In the genomic region with DNA sequence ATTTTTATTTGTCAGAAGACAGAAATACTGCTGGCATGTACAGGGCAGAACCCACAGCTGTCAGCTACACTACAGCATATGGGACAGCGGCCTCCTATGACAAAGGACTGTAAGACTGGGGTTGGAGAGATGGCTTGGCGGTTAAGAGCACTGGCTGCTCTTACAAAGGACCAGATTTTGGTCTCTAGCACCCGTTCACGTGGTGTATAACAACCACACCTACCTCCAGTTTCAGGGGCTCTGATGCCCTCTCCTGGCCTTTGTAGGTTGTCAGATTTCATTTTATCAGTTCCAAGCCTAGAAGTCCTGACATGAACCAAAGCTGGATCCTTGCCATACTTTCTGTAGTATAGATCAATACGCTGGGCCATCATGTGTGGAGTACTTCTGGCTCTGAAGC, we compare ENCODE assay signal across 18 mouse cellular contexts. TPM values are rescaled to one million over a fixed set of nuclear protein-coding genes. Genes with fewer than 3 reads are reported as not detected.
DNase-seq lines count a peak whose midpoint lies in the region; ATAC-seq and TF ChIP-seq lines count a peak whose summit lies in the region.
"Had no signal": no experiment of that assay in that cellular context is flagged by ENCODE, and none has a peak within 500 bp of the region (broad histone marks: within the 10 kb centered on the region; RNA-seq: fewer than 3 reads in every experiment).

No protein-coding gene starts in this region.

- H3K4me3 ChIP-seq in layer of hippocampus, adult 2 months, result no peak overlapping the region
- no peak overlapping the region for H3K4me3 ChIP-seq in C2C12 (ENCODE audit: insufficient read depth, poor library complexity, severe bottlenecking)
- H3K4me3 ChIP-seq in midbrain, embryonic 15.5 days, result no peak overlapping the region
- H3K4me3 ChIP-seq: erythroblast, embryonic 14.5 days; heart, embryonic 13.5 days; hindbrain, embryonic 12.5 days had no signal

- H3ac ChIP-seq in C2C12 (ENCODE audit: control insufficient read depth, insufficient read length, low read depth), result no peak overlapping the region

- H3K79me2 ChIP-seq in C2C12 (ENCODE audit: control insufficient read depth, insufficient read depth), result no peaks in the 10 kb centered on the region

- H3K9ac ChIP-seq in midbrain, embryonic 15.5 days, result no peak overlapping the region
- H3K9ac ChIP-seq: heart, embryonic 13.5 days; hindbrain, embryonic 12.5 days; lung, embryonic 14.5 days had no signal

- H3K4me1 ChIP-seq in midbrain, embryonic 15.5 days, result no peaks in the 10 kb centered on the region
- H3K4me1 ChIP-seq: hindbrain, embryonic 12.5 days had no signal

- no peak for DNase-seq in layer of hippocampus, adult 2 months (ENCODE audit: low spot score in 2 of 2)
- DNase-seq in layer of hippocampus, adult 9-10 months (ENCODE audit: low spot score), result no peak
- peak; percentile 67 for DNase-seq in MN1 (ENCODE audit: low spot score)
- peak; percentile 4 for DNase-seq in c-Kit-positive CD71-positive TER-119-positive erythroid progenitor cells, embryonic 14.5 days (ENCODE audit: low spot score)
- DNase-seq in frontal cortex, postnatal 10 days (ENCODE audit: low spot score in 2 of 2), result no peak
- DNase-seq in right cerebral cortex, postnatal 36 days (ENCODE audit: low spot score in 2 of 2), result no peak
- DNase-seq: cerebellum, postnatal 10 days; gastrocnemius, postnatal 14 days; kidney, adult 8-10 months; left cerebral cortex, postnatal 4 days; lung, embryonic 14.5 days; right cerebral cortex, postnatal 14 days had no signal

- H3K27ac ChIP-seq in layer of hippocampus, adult 2 months, result no peak overlapping the region
- H3K27ac ChIP-seq in midbrain, embryonic 15.5 days, result no peak overlapping the region
- H3K27ac ChIP-seq: heart, embryonic 13.5 days; hindbrain, embryonic 12.5 days had no signal

- TF ChIP-seq CTCF in layer of hippocampus, adult 2 months (conservative IDR thresholded peaks at IDR 0.05), result peak; percentile 24
- no peak for TF ChIP-seq CTCF in C2C12 (IDR thresholded peaks at IDR 0.05; ENCODE audit: control insufficient read depth, insufficient read depth, insufficient read length)

- ATAC-seq in midbrain, embryonic 15.5 days (replicated peaks), result no peak
- ATAC-seq: forebrain, embryonic 16.5 days had no signal

- WGBS in midbrain, embryonic 15.5 days, result 81% methylated on average over 5 of the region's 5 CpGs

- H3K36me3 ChIP-seq in C2C12 (ENCODE audit: control insufficient read depth, insufficient read depth), result no peaks in the 10 kb centered on the region
- H3K36me3 ChIP-seq in midbrain, embryonic 15.5 days (replicated peaks), result no peaks in the 10 kb centered on the region
- H3K36me3 ChIP-seq: heart, embryonic 13.5 days; hindbrain, embryonic 12.5 days had no signal

- H3K79me3 ChIP-seq in C2C12 (ENCODE audit: low read depth), result no peaks in the 10 kb centered on the region

- no peaks in the 10 kb centered on the region for H3K27me3 ChIP-seq in C2C12 (ENCODE audit: control insufficient read depth, insufficient read depth, insufficient read length)
- no peaks in the 10 kb centered on the region for H3K27me3 ChIP-seq in midbrain, embryonic 15.5 days (replicated peaks)
- H3K27me3 ChIP-seq: heart, embryonic 13.5 days; hindbrain, embryonic 12.5 days had no signal

- H3K4me2 ChIP-seq in midbrain, embryonic 15.5 days, result no peak overlapping the region
- H3K4me2 ChIP-seq: heart, embryonic 13.5 days; hindbrain, embryonic 12.5 days; lung, embryonic 14.5 days had no signal

- no peaks in the 10 kb centered on the region for H3K9me3 ChIP-seq in midbrain, embryonic 15.5 days
- H3K9me3 ChIP-seq: heart, embryonic 13.5 days; hindbrain, embryonic 12.5 days had no signal

TF ChIP-seq in C2C12, 6 proteins besides CTCF, POLR2A, EP300 and RAD21:
- no peak for TF ChIP-seq MAX (IDR thresholded peaks at IDR 0.05)
- TF ChIP-seq USF1 (IDR thresholded peaks at IDR 0.05; ENCODE audit: low read depth), result peak; percentile 67
TF ChIP-seq in C2C12: peak in this region for 1.

RNA-seq across cellular contexts. Expression of a gene that starts 54.9 kb away (rescaled TPM):
- total RNA-seq in layer of hippocampus, adult 2 months (2021), result 1 to 10 TPM; 8.9 to 9.7 TPM
- 56.1 TPM for polyA plus RNA-seq in C2C12 (2012; fragmentation: generic; extraction: Trizol)
- polyA plus RNA-seq in midbrain, embryonic 15.5 days (2015; fragmentation: Nextera tagmentation; extraction: Ambion mirVana), result 7.5 and 7.9 TPM in 2 replicates

Comparison
In these comparisons a context has a peak if more than half of its experiments do, and no peak if none do; other contexts are left out.
1. DNase-seq: peak in MN1 (single experiment) and c-Kit-positive CD71-positive TER-119-positive erythroid progenitor cells, embryonic 14.5 days (single experiment); none in layer of hippocampus, adult 2 months (0 of 2), layer of hippocampus, adult 9-10 months (single experiment), frontal cortex, postnatal 10 days (0 of 2) and right cerebral cortex, postnatal 36 days (0 of 2).